ENCODE assay signal across 28 mouse cellular contexts in genomic region chr1:136102551-136102950, GRCm38 (mm10). TPM values are rescaled to one million over a fixed set of nuclear protein-coding genes. Genes with fewer than 3 reads are reported as not detected.
DNase-seq lines count a peak whose midpoint lies in the region; ATAC-seq and TF ChIP-seq lines count a peak whose summit lies in the region.
"Had no signal": no experiment of that assay in that cellular context is flagged by ENCODE, and none has a peak within 500 bp of the region (broad histone marks: within the 10 kb centered on the region; RNA-seq: fewer than 3 reads in every experiment).

No protein-coding gene starts in this region.

- no peaks in the 10 kb centered on the region for H3K36me3 ChIP-seq in hindbrain, embryonic 12.5 days
- no peaks in the 10 kb centered on the region for H3K36me3 ChIP-seq in hindbrain, embryonic 11.5 days (ENCODE audit: control insufficient read depth, insufficient read depth, low read length)
- H3K36me3 ChIP-seq in hindbrain, embryonic 13.5 days = no peaks in the 10 kb centered on the region
- no peaks in the 10 kb centered on the region for H3K36me3 ChIP-seq in liver, embryonic 13.5 days
- H3K36me3 ChIP-seq: heart, embryonic 15.5 days; intestine, embryonic 15.5 days; limb, embryonic 15.5 days; lung, embryonic 15.5 days; neural tube, embryonic 13.5 days had no signal

- no peak; the same call in 1 of the 2 replicates for ATAC-seq in hindbrain, embryonic 12.5 days (ENCODE audit: low FRiP score)
- ATAC-seq in hindbrain, embryonic 11.5 days (ENCODE audit: low FRiP score) = no peak
- ATAC-seq in hindbrain, embryonic 13.5 days (ENCODE audit: low FRiP score) = peak; percentile 11; the same call in 1 of the 2 replicates
- peak; percentile 35 for ATAC-seq in liver, embryonic 13.5 days (ENCODE audit: low read depth)
- ATAC-seq: intestine, embryonic 15.5 days had no signal

- DNase-seq in cerebellum, postnatal 10 days = peak; percentile 71 to 76
- DNase-seq in cerebellum, adult 2 months = no peak
- DNase-seq in hindbrain, embryonic 11.5 days (ENCODE audit: low spot score) = no peak
- no peak for DNase-seq in liver, embryonic 13.5 days
- DNase-seq in T-cell, adult 2 months (ENCODE audit: low spot score) = no peak
- DNase-seq in gastrocnemius, adult 18-20 months (ENCODE audit: low spot score) = no peak
- DNase-seq: cerebellum, adult 11 months; cerebellum, postnatal 25 days; gastrocnemius, postnatal 10 days; heart, postnatal 4 days; kidney, adult 8-10 months; kidney, postnatal 10 days; lung, postnatal 36 days; right cerebral cortex, postnatal 4 days; thymus, postnatal 36 days had no signal

- H3K27ac ChIP-seq in cerebellum, adult 2 months (ENCODE audit: insufficient read depth, low read length) = no peak overlapping the region
- peak overlapping the region; percentile 48; the same call in 1 of the 2 replicates for H3K27ac ChIP-seq in hindbrain, embryonic 12.5 days
- H3K27ac ChIP-seq in hindbrain, embryonic 11.5 days (ENCODE audit: low read depth, low read length) = no peak overlapping the region
- no peak overlapping the region for H3K27ac ChIP-seq in hindbrain, embryonic 13.5 days
- H3K27ac ChIP-seq in liver, embryonic 13.5 days = peak overlapping the region; percentile 82
- H3K27ac ChIP-seq: heart, embryonic 15.5 days; intestine, embryonic 15.5 days; left cerebral cortex, adult 2 months; limb, embryonic 15.5 days; lung, embryonic 15.5 days; neural tube, embryonic 13.5 days had no signal

- H3K27me3 ChIP-seq in cerebellum, adult 2 months (ENCODE audit: control insufficient read depth, insufficient read depth, low read length) = no peaks in the 10 kb centered on the region
- no peaks in the 10 kb centered on the region for H3K27me3 ChIP-seq in hindbrain, embryonic 12.5 days
- H3K27me3 ChIP-seq in hindbrain, embryonic 11.5 days (ENCODE audit: control insufficient read depth, insufficient read depth, low read length) = no peaks in the 10 kb centered on the region
- 0 out of 2 replicates have a peak, but pooled peaks cover 3% of the 10 kb centered on the region for H3K27me3 ChIP-seq in hindbrain, embryonic 13.5 days
- no peaks in the 10 kb centered on the region for H3K27me3 ChIP-seq in liver, embryonic 13.5 days
- H3K27me3 ChIP-seq: intestine, embryonic 15.5 days; limb, embryonic 15.5 days; neural tube, embryonic 13.5 days had no signal

- 20% methylated on average over 3 of the region's 3 CpGs for WGBS in cerebellum, adult 2 months
- WGBS in hindbrain, embryonic 12.5 days = 77% methylated on average over 3 of the region's 3 CpGs
- WGBS in hindbrain, embryonic 11.5 days = 72% methylated on average over 3 of the region's 3 CpGs
- WGBS in hindbrain, embryonic 13.5 days = 68% methylated on average over 3 of the region's 3 CpGs
- WGBS in liver, embryonic 13.5 days (ENCODE audit: insufficient replicate concordance) = 41% methylated on average over 3 of the region's 3 CpGs

- H3K9me3 ChIP-seq in hindbrain, embryonic 12.5 days (replicated peaks) = no peaks in the 10 kb centered on the region
- H3K9me3 ChIP-seq in hindbrain, embryonic 11.5 days (ENCODE audit: control insufficient read depth, low read length) = no peaks in the 10 kb centered on the region
- H3K9me3 ChIP-seq in hindbrain, embryonic 13.5 days = no peaks in the 10 kb centered on the region
- no peaks in the 10 kb centered on the region for H3K9me3 ChIP-seq in liver, embryonic 13.5 days (replicated peaks)
- H3K9me3 ChIP-seq: heart, embryonic 15.5 days; intestine, embryonic 15.5 days; limb, embryonic 15.5 days; lung, embryonic 15.5 days; neural tube, embryonic 13.5 days had no signal

- peaks cover 10% of the 10 kb centered on the region for H3K4me1 ChIP-seq in cerebellum, adult 2 months (ENCODE audit: control insufficient read depth, insufficient read depth, low read length)
- H3K4me1 ChIP-seq in hindbrain, embryonic 12.5 days = peaks cover 18% of the 10 kb centered on the region
- no peaks in the 10 kb centered on the region for H3K4me1 ChIP-seq in hindbrain, embryonic 11.5 days (replicated peaks; ENCODE audit: control insufficient read depth, insufficient read depth, low read length)
- H3K4me1 ChIP-seq in hindbrain, embryonic 13.5 days (replicated peaks) = peaks cover 40% of the 10 kb centered on the region
- H3K4me1 ChIP-seq in liver, embryonic 13.5 days (replicated peaks) = peaks cover 39% of the 10 kb centered on the region
- H3K4me1 ChIP-seq: intestine, embryonic 15.5 days; lung, embryonic 15.5 days had no signal

- no peak overlapping the region for H3K4me2 ChIP-seq in hindbrain, embryonic 12.5 days (replicated peaks)
- no peak overlapping the region for H3K4me2 ChIP-seq in hindbrain, embryonic 11.5 days (replicated peaks; ENCODE audit: low read depth, low read length)
- H3K4me2 ChIP-seq in hindbrain, embryonic 13.5 days = no peak overlapping the region
- peak overlapping the region; percentile 37 for H3K4me2 ChIP-seq in liver, embryonic 13.5 days
- H3K4me2 ChIP-seq: heart, embryonic 15.5 days; intestine, embryonic 15.5 days; limb, embryonic 15.5 days; lung, embryonic 15.5 days; neural tube, embryonic 13.5 days had no signal

- no peak overlapping the region for H3K4me3 ChIP-seq in cerebellum, adult 2 months (replicated peaks; ENCODE audit: insufficient read depth, low read depth, low read length)
- H3K4me3 ChIP-seq in hindbrain, embryonic 12.5 days = no peak overlapping the region
- H3K4me3 ChIP-seq in hindbrain, embryonic 11.5 days (ENCODE audit: low read depth, low read length) = no peak overlapping the region
- H3K4me3 ChIP-seq in hindbrain, embryonic 13.5 days = no peak overlapping the region
- H3K4me3 ChIP-seq in liver, embryonic 13.5 days (replicated peaks) = no peak overlapping the region
- H3K4me3 ChIP-seq: heart, embryonic 15.5 days; intestine, embryonic 15.5 days; left cerebral cortex, adult 2 months; limb, embryonic 15.5 days; lung, embryonic 15.5 days; myocyte; neural tube, embryonic 13.5 days had no signal

- TF ChIP-seq POLR2A in cerebellum, adult 2 months (IDR thresholded peaks at IDR 0.05; ENCODE audit: borderline replicate concordance, insufficient read depth, low read length) = no peak

- TF ChIP-seq CTCF in cerebellum, adult 2 months (IDR thresholded peaks at IDR 0.05; ENCODE audit: borderline replicate concordance, insufficient read depth, low read depth, low read length) = no peak

- H3K9ac ChIP-seq in hindbrain, embryonic 12.5 days = no peak overlapping the region
- no peak overlapping the region for H3K9ac ChIP-seq in hindbrain, embryonic 11.5 days (ENCODE audit: low read depth, low read length)
- H3K9ac ChIP-seq in hindbrain, embryonic 13.5 days = no peak overlapping the region
- peak overlapping the region; percentile 52 for H3K9ac ChIP-seq in liver, embryonic 13.5 days
- H3K9ac ChIP-seq: heart, embryonic 15.5 days; intestine, embryonic 15.5 days; limb, embryonic 15.5 days; lung, embryonic 15.5 days; neural tube, embryonic 13.5 days had no signal

RNA-seq across cellular contexts. Expression of gene Kif21b, which starts 28.6 kb away (rescaled TPM):
- 19.1 and 21.0 TPM in 2 replicates for polyA plus RNA-seq in cerebellum, adult 2 months (2012; rRNA removed)
- polyA plus RNA-seq in hindbrain, embryonic 12.5 days (2016; fragmentation: Nextera tagmentation; extraction: Ambion mirVana) = 39.1 and 44.7 TPM in 2 replicates
- 17.7 and 24.4 TPM in 2 replicates for polyA plus RNA-seq in hindbrain, embryonic 11.5 days (2014; fragmentation: Nextera tagmentation; extraction: Ambion mirVana)
- 43.7 and 44.2 TPM in 2 replicates for polyA plus RNA-seq in hindbrain, embryonic 13.5 days (2015; fragmentation: Nextera tagmentation; extraction: Ambion mirVana)
- polyA plus RNA-seq in liver, embryonic 13.5 days (2015; fragmentation: Nextera tagmentation; extraction: Ambion mirVana) = 1.1 and 1.2 TPM in 2 replicates
- total RNA-seq in gastrocnemius, adult 18-20 months (2021) = under 1 TPM; 0.53 to 0.74 TPM

RNA-seq across cellular contexts. Expression of gene Cacna1s, which starts 50.0 kb away (rescaled TPM):
- polyA plus RNA-seq in cerebellum, adult 2 months (2012; rRNA removed) = 1.2 and 1.3 TPM in 2 replicates
- 0.18 and 1.3 TPM in 2 replicates for polyA plus RNA-seq in hindbrain, embryonic 12.5 days (2016; fragmentation: Nextera tagmentation; extraction: Ambion mirVana)
- 0.20 and 0.43 TPM in 2 replicates for polyA plus RNA-seq in hindbrain, embryonic 11.5 days (2014; fragmentation: Nextera tagmentation; extraction: Ambion mirVana)
- polyA plus RNA-seq in hindbrain, embryonic 13.5 days (2015; fragmentation: Nextera tagmentation; extraction: Ambion mirVana) = 0.10 and 0.29 TPM in 2 replicates
- 0.09 and 0.10 TPM in 2 replicates for polyA plus RNA-seq in liver, embryonic 13.5 days (2015; fragmentation: Nextera tagmentation; extraction: Ambion mirVana)
- 1,000 to 10,000 TPM in 1 of 2 experiments, 100 to 1,000 TPM in 1; 824 to 1,030 TPM for total RNA-seq in gastrocnemius, adult 18-20 months (2021)
- total RNA-seq: granulocyte monocyte progenitor cell, adult 5-6 weeks had no signal
- polyA plus RNA-seq: stomach, embryonic 14.5 days had no signal

RNA-seq across cellular contexts. Expression of gene Ascl5, which starts 51.9 kb away (rescaled TPM):
- not detected in 2 replicates for polyA plus RNA-seq in cerebellum, adult 2 months (2012; rRNA removed)
- polyA plus RNA-seq in hindbrain, embryonic 12.5 days (2016; fragmentation: Nextera tagmentation; extraction: Ambion mirVana) = not detected in 2 replicates
- polyA plus RNA-seq in hindbrain, embryonic 11.5 days (2014; fragmentation: Nextera tagmentation; extraction: Ambion mirVana) = not detected in 2 replicates
- polyA plus RNA-seq in hindbrain, embryonic 13.5 days (2015; fragmentation: Nextera tagmentation; extraction: Ambion mirVana) = not detected in 2 replicates
- polyA plus RNA-seq in liver, embryonic 13.5 days (2015; fragmentation: Nextera tagmentation; extraction: Ambion mirVana) = not detected in 2 replicates
- not detected for total RNA-seq in gastrocnemius, adult 18-20 months (2021)
- total RNA-seq: adrenal gland, postnatal 4 days; gastrocnemius, postnatal 10 days; granulocyte monocyte progenitor cell, adult 5-6 weeks; heart, postnatal 4 days had no signal
- polyA plus RNA-seq: heart, embryonic 15.5 days; intestine, embryonic 15.5 days; limb, embryonic 15.5 days; lung, embryonic 15.5 days; midbrain, embryonic 16.5 days; neural tube, embryonic 13.5 days had no signal

Comparison
In these comparisons a context has a peak if more than half of its experiments do, and no peak if none do; other contexts are left out.
1. DNase-seq: peak in cerebellum, postnatal 10 days (2 of 2); none in cerebellum, adult 2 months (0 of 2), hindbrain, embryonic 11.5 days (single experiment), liver, embryonic 13.5 days (single experiment), T-cell, adult 2 months (single experiment) and gastrocnemius, adult 18-20 months (single experiment).
2. H3K27ac ChIP-seq: peak in hindbrain, embryonic 12.5 days (single experiment) and liver, embryonic 13.5 days (single experiment); none in cerebellum, adult 2 months (single experiment), hindbrain, embryonic 11.5 days (single experiment) and hindbrain, embryonic 13.5 days (single experiment).
3. ATAC-seq: peak in hindbrain, embryonic 13.5 days (single experiment) and liver, embryonic 13.5 days (single experiment); none in hindbrain, embryonic 12.5 days (single experiment) and hindbrain, embryonic 11.5 days (single experiment).